Mouse (Mus musculus) right cerebral cortex, adult 18-20 months (tissue): ENCODE data around the gene Il27ra.
A peak's percentile ranks its signal among the peaks of the same experiment; 100 is the strongest.

ENCODE experiments used
- DNase-seq: peaks from one replicate; pipeline ENCODE4 v3.0.0; 2022; ENCODE audit warnings: mixed read lengths

The Il27ra gene

DNA sequence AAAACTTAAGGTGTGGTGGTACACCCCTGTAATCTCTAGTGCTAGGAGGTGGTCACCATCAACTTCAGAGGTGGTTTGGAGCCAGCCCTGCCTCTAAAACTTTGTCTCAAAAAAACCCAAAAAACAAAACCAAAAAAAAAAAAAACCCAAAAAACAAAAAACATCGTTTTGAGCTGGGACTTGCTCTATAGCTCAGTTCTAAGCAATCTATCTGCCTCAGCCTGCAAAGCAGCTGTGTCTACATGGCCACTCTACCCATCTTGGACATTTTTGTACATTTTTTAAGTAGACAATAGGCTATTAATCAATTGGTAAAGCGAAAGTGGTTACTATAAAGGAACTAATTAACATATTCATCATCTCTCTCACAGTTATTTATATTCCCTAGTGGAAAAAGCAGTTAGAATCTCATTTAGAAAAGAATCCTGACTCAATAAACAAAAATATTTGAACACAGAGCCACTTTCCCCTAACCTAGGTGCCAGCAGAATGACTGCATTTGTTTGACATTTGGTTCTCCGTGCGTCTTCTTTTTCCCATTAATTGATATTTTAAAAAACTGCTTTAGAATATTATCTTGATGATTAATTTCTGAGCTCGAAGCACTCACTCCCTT is 23.2 kb upstream of the Il27ra start:
- DNase-seq, result no peak

DNA sequence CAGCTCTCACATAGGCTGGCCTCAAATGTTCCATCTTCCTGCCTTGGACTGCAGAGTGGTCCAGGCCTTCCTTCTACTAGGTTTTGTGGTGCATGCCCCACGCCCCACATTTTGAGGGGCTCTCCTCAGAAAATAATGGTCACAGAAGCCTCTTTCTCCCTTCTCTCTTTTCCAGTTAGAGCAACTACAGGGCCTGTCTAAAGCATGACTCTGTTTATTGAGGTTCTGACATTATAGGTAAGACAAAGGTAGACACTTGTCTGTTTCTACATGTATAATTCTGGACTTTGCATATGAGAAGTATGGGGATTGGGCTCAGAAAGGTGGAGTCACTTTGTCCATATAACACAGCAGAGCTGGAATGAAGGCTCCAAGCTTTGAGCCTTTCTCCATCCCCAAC is 22.6 kb upstream of the Il27ra start, which contains the start of gene Gm10643:
TSS of gene Gm10643 (minus strand) at position 101 of the 400 bp plus-strand sequence.
- no peak for DNase-seq

DNA sequence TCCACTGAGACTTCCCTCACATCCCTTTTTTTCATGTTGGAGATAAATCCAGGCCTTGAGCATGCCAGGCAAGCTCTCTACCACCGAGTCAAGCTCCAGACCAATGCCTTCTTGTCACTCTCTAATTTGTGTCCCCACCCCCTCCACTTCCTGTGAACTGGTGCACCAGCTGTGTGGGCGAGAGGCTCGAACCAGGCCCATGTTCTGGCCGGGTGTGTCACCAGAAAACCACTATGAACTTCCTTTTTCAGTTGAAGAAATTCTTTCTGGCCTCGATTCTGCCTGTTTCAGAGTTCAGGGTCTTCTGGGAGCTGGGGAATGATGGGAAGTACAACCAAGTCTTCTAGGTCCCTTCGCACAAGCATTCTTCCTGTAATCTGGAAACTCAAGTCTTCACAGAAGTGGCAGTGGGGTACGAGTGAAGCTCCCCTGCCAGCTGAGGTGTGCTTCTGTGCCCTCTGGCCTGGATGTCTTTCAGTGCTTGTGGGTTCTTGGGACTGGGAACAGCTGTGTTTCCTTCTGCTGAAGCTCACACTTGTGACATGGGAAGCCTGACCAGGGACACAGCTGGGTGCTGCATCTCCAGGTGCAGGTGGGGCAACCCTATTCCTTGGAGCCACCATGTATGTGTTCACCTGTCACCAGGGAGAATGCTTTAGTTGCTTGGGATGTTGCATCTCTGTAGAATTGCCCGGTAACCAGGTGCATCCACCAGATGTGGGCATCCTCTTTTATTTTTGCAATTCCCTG is 21.6 kb upstream of the Il27ra start:
- no peak for DNase-seq

DNA sequence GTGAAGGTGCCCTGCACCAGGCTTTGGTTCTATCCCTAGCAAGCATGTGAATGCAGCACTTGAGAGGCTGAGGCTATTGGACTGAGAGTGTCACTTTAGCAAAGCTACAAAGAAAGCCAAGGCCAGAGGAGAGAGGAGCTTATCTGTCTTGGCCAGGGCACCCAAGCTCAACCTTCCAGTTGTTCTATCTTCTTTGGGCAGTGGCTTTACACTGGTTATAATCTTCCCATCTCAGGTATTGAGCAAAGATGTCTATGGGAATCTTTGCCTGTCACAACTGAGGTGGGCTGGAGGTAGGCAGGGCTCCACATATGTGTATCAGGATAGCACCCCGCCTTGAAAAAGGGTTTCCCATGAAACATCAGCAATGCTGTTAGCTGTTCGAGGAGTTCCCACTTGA is 17.9 kb upstream of the Il27ra start:
- DNase-seq, result no peak

DNA sequence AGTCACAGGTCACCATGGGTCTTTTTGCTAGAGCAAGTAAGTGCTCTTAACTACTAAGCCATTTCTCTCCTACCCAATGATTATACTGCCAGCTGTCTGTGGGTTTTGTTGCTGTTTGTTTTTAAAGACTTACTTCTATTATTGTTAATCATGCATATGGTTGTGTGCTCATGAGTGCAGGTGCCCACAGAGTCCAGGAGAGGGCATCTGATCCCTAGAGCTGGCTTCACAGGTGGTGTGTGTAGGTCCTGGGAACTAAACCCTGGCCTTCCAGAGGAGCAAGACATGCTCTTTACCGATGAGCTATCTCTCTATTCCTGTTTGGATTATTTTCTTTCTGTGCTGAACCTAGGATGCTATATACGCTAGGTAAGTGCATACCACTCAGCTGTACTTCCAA is 16.8 kb upstream of the Il27ra start:
- DNase-seq, result no peak

DNA sequence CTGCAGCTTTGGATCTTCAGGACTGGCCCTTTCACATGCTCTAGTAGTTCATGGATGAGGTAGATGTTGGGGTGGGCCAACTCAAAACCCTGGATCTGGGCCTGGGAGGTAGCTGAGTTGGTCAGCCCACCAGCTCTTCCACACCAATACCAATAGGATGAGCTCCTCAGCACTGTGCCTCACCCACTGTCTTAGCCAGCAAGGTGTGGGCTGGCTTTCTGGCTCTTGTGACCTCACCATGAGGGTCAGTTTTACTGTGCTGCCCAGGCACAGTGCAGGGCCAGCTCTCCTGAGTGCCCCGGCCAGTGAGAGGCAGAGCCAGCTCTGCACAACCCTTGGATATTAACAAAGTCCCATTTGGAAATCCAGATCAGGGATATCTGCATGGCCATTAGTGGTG is 15.4 kb upstream of the Il27ra start:
- DNase-seq, result no peak

DNA sequence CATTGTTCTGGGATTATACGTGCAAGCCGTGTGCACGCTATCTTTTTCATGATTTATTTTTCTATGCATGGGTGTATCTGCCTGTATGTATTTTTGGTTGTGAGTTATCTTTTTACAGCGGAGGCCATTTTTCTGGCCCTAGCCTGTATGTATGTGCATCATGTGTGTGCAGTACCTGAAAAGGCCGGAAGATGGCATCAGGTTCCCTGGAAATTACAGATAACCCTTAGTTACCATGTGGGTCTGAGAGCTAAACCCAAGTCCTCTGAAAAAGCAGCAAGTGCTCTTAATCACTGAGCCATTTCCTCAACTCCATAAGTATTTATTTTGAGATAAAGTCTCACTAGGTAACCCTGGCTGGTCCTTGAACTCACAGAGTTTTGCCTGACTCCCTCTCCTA is 10.8 kb upstream of the Il27ra start:
- no peak for DNase-seq

DNA sequence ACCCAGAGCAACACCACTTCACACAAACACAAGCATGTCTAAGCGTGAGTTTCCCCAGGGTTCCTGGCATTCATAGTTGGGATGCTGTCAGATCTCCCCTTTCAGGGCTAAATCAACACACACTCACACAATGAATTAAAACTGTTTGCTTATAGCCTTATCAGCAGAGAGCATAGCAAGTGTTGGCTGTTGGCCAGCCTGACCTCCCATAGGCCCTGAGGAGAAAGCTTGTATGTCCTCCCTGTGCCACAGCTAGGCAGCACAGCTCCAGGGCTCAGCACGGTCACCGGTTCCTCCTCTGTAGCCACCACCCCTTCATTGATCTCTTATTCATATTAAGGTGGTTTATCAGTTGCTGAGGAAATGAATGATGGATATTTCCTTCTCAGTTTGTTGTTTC is 10.4 kb upstream of the Il27ra start:
- no peak for DNase-seq

DNA sequence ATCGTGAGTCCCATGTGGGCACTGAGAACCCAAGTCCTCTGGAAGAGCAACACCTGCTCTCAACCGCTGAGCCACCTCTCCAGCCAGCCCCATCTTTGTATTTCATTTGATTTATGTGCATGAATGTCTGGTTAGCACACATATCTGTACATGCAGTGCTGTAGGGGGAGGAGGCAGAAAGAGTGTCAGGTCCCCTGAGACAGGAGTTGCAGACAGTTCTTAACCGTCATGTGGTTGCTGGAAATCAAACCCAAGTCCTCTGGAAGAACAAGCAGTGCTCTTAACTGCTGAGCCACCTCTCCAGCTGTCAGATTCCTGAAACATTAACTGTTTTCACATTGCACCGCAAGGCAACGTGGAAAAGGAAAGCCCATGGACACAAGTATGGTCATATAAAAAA is 5.8 kb upstream of the Il27ra start:
- DNase-seq, result no peak

DNA sequence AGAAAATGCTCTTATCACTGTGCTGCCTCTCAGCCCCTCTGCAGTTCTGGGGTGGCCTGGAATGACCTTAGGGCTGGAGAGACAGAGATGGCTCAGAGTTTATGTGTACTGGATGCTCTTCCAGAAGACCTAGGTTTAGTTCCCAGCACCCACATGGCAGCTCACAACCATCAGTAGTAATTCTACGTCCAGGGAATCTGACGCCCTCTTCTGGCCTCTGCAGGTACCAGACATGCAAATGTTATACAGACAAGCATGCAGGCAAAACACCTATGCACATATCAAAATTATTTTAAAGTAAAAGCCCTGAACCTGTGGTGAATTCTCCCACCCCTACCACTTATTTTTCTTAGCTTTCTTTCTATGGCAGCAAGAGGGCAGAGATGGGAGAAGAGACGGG is 4.1 kb upstream of the Il27ra start:
- no peak for DNase-seq

DNA sequence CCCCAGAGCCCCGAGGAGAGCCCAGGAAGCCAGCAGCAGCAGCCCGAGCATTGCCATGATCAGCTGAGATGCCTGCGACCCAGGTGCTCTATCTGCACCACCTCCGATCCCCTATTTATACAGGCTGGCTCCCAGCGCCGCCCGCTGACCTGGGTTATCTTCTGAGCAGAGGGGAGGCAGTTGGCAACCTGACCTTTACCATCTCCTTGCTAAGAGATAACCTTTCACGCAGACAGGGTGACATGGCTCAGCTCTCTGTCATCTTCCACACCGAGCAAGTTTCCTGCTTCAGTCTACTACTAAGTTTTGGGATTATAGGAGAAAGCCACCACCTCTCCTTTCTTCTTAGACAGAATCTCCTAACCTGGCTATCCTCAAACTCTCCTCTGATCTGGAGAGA is 2.5 kb upstream of the Il27ra start, which contains the start of gene Rln3:
TSS of gene Rln3 (minus strand) at position 101 of the 400 bp plus-strand sequence.
- no peak for DNase-seq

DNA sequence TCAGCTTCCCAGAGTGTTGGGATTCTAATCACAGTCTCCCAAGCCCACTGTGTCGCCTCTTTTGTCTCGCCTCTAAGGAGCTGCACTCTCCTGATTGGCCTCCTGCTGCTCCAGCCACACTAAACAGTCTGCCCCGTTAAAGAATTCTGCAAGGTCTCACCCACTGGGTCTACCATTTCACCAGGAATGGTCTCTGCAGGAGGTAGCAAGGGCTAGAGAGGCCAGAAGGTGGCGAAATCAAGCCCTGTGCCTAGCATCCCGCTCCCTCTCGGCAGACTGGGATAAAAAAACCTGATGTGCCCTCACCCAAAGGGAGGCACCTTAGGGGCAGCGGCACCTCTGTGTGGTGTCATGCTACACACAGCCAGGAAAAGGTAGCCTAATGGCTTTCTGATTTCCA is 1.7 kb upstream of the Il27ra start:
- no peak for DNase-seq

DNA sequence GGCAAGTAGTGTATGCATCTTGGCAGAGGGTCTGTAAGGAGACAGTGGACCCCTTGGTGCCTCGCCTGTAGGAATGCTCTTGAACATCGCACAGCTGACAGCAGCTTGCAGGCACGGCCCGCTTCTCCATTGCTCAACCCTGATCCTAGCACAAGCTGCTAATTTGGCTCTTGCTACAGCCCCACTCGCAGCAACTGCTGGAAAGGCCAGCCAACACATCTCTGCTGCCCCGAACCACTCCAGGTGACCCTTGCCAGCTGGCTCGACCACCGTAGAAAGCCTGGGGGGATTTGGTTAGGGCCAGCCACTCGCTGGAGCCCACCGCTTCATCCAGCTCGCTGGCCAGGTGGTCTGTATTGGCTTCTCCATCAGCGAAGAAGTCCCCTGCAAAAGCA is 556 bp upstream of the Il27ra start:
- DNase-seq, result no peak

DNA sequence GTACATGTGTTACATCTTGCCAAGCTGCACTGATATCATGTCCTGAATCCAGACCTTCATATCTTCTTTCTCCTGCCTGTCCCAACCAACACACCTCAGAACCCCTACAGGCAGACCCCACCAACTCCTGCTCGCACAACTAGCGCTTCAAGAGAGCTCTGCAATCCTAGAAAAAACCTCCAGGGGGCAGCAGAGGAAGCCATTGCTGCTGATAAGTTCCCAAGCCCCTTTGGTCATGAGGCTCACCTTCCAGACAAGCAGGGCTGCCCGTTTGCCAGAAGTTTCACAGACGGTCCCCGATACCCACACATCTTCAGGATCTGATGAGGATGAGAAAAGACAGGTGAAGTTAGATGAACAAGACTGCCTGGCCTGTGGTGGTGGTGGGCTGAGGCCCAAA is 3.3 kb downstream of the Il27ra start:
- peak; percentile 32 for DNase-seq

DNA sequence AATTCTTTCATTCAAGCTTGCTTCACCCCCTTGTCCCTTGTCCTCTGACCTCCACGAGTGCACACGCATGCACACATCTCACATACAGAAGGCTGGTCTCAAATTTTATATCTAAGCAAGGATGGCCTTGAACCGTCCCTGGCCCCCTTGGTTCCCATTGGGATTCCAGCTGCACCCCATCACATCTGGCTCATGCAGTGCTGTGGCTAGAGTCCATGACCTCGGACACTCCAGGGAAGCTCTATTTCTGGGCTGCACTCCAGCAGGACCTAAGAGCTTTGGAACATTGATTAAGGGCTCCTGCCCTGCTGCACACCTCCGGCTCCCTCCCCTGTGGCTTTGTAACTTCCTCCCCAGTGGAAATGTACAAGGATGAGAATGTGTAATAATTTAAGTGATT is 4.4 kb downstream of the Il27ra start:
- no peak for DNase-seq

DNA sequence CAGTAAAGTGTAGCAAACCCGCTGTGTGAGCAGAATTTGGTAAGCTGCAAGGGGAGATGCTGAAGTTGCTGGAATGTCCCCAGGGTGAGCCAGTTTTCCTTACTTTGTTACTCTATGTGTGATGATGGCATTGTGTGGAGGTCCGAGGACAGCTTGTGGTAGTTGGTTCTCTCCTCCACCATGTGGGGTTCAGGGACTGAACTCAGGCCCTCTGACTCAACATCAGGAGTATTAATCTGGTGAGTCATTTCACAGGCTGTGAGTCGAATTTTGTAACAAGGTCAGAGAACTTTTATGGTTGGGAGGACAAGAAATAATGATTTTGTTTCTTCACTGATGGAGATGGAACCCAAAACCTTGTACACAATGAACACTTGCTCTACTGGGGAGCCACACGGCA is 9.6 kb downstream of the Il27ra start:
- no peak for DNase-seq

DNA sequence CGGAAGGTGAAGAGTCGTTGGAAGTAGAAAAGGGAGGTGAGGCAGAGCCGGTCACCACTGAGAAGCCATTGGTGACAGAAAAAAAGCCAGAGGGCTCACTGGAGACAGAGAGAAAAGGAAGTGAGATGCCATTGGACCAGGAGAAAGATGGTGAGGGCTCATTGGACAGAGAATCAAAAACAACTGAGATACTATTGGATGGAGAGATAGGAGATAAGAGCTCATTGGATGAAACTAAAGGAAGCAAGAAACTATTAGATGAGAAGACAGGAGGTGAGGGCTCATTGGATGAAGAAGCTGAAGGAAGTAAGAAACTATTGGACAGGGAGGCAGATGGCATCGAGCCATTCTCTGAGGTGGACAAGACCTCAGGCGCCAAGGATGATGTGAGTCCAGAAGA is 13.1 kb downstream of the Il27ra start:
- no peak for DNase-seq

DNA sequence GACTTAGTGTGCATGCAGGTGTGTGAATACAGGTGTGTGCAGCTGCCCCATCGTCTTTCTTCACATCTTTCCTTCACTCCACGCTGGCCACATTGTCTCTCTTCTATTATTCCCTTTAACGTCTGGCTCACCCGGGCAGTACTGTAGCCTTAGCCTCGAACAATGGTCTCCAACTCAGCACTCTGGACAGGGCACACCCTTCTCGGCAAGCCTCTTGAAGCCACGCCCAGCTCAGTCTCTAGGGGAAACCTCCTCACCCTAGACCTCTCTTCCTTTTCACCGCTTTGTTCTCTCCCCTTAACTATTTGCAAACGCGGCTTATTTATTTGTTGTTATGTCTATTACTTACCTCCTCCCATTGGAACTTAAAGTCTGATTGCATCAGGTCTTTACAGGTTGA is 14.9 kb downstream of the Il27ra start:
- DNase-seq, result no peak

DNA sequence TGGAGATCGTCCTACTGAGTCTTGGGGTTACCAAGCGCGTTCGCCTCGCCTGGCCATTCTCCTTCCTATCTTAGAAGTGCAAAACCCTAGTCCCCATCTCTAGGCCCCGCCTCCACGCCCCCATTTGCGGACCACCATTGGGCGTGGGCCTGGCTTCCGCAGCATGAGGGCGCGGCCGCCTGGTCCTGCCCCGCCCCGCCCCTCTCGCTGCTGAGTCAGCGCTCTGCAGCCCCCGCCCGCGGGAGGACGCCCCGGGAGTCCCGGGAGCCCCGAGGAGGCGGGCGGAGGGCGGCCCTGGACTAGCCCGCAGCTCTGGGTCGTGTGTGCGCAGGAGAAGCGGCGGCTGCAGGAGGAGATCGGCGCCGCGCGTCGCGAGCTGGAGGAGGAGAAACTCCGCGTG is 16.5 kb downstream of the Il27ra start:
- peak; percentile 30 for DNase-seq

DNA sequence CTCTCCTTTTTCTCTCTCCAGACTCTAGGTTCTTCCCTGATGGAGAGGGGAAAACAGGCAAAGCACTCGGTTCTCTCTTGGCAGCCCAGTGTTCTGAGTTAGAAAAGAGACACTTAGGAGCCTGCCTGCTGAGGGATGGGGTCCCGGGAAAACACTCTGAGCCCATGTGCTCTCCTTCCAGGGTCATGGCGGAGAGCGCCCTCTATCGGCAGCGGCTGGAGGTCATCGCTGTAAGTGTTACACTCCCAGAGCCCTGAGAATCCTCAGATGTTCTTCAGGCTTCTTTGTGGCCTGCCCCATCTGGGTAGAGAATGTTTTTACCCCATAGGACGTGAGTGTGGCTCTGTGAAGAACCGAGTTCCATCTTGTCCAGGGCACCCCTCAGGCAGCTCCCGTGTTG is 18.2 kb downstream of the Il27ra start:
- DNase-seq, result no peak

DNA sequence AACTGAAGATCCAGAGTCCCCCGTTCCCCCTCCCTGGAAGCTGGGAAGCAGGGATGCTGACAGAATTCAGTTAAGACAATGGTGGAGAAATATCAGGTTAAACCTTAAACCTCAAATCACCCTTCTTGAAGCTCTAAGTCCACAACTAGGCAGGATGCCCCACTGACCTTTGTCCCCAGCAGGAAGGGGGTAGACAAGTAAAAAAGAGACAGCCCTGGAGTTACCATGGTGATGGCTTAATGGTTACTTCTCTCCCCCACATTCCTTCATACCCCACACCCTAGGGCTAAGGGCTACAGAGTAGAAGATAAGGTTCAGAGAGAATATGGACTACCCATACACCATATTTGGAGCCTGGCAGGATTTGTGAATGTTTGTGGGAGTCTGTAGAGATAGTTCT is 18.8 kb downstream of the Il27ra start:
- no peak for DNase-seq

DNA sequence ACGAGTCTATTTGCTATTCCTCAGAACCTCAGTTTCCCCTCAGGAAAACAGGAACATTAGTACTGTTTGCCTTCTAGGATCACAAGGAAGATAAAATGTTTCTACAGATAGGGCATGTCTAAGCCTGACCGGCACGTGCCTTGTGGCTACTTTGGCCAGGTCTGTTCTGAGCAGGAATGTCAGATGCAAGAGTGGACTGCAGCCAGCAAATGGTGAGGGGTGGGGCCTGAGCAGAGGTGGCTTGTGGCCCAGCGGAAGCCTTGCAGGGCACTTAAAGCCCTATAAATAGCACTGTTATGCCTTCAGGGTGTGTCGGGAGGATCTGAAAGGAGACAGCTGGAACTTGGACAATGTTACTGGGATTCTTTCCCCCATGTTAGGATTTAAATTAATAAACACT is 19.3 kb downstream of the Il27ra start:
- no peak for DNase-seq

DNA sequence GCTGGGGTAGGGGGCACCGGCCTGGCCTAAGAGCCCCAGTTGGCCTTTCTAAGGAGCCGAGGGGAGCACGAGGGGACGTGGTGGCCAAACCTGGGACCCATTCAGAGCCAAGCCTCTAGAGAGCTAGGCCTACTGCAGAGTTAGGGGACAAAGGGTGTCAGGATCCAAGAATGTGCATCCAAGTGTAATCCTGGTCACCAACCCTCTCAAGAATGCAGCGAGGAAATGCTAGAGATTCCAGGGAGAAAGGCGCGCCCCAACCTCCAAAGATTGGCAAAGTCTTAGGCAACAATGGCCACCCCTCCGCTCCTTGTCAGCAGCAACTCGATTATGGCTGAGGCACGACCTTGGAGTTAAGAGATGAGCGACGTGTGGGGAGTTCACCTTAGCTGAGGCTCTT is 20.8 kb downstream of the Il27ra start:
- DNase-seq, result no peak

DNA sequence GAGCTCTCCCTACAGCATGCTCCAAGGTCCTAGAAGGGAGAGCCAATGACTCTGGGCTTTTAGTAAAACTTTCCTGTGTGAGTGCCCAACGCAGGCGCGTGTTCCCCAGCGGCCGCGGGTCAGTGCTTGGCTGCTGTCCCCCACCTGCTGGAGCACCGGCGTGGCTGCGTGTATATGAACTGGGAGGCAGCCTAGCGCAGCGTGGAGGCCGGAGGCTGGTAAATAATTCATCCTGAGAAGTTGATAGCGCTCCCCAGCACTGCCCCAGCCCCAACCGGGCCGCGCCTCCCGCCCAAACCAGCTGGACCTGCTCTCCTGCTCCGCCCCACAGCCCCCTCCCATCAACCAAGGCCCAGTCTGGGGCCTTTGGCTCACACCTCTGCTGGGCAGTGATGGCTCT is 21.3 kb downstream of the Il27ra start, which contains the start of gene Palm3:
TSS of gene Palm3 (plus strand) at position 376 of the 400 bp plus-strand sequence.
- no peak for DNase-seq

DNA sequence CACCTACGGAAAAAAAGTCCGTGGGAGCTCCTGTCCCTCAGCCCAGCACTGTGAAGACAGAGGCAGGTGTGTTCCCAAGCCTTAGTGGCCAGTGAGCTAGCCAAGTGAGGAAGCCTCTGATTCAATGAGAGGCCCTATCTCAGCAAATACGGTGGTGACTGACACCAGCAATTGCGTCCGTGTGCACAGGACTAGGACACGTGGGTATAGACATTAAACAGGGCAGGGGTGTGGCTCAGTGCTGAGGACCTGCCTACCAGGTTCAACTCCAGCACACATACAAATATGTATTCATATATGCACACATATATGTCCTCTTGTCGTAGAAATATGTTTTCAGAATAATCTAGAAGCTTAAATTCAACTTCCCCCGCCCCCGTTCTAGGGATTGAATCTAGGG is 22.7 kb downstream of the Il27ra start:
- no peak for DNase-seq
